Mouse (Mus musculus): ENCODE data around the gene Cbarp.

DNA sequence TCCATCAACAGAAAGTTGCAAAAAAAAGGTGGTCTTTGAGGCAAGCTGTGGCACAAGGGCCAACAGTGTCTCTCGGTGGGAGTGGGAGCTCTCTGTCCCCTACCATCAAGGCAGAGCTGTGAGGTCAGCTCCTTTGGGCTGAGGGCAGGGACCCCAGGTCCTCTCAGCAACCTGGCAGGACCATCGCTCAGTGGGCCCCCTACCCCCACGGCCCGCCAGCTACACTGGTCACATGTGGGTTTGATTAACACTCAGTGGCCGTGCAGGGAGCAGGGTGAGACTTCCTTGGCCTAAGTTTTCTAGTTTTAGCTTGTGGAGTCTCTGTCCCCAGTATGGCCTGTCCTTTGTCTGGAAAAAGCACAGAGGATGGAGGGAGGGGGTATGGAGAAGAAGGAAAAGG is 40.2 kb upstream of the Cbarp start:
- TF ChIP-seq CTCF (IDR thresholded peaks at IDR 0.05; ENCODE audit: control insufficient read depth, insufficient read depth, insufficient replicate concordance, low read depth, low read length) (no peak), POLR2A (IDR thresholded peaks at IDR 0.05; ENCODE audit: control insufficient read depth, low read depth, low read length) (no peak)

Data from testis, adult 2 months (tissue).